Mouse (Mus musculus): ENCODE results near the gene Pdrg1.

- TF ChIP-seq CTCF (IDR thresholded peaks at IDR 0.05) (no peak), POLR2A (IDR thresholded peaks at IDR 0.05; ENCODE audit: insufficient read depth, low read depth, low read length) (no peak)
Measured at GRCm38 (mm10) chr2:152965555-152965954, 49.7 kb downstream of the Pdrg1 start.
